34 mouse cellular contexts compared by ENCODE assay signal in genomic region chr11:24133928-24134327, GRCm38 (mm10). TPM values are rescaled to one million over a fixed set of nuclear protein-coding genes. Genes with fewer than 3 reads are reported as not detected.
DNase-seq lines count a peak whose midpoint lies in the region; ATAC-seq and TF ChIP-seq lines count a peak whose summit lies in the region.
"Had no signal": no experiment of that assay in that cellular context is flagged by ENCODE, and none has a peak within 500 bp of the region (broad histone marks: within the 10 kb centered on the region; RNA-seq: fewer than 3 reads in every experiment).

No protein-coding gene starts in this region.

- 64% methylated on average over 5 of the region's 5 CpGs for WGBS in hindbrain, embryonic 16.5 days
- WGBS in hindbrain, embryonic 10.5 days: 84% methylated on average over 5 of the region's 5 CpGs
- WGBS in hindbrain, postnatal 0 days: 73% methylated on average over 5 of the region's 5 CpGs
- 71% methylated on average over 5 of the region's 5 CpGs for WGBS in liver, embryonic 16.5 days (ENCODE audit: insufficient replicate concordance)

- no peak overlapping the region for H3K9ac ChIP-seq in hindbrain, embryonic 16.5 days (ENCODE audit: low read depth, low read length)
- H3K9ac ChIP-seq in MEL (ENCODE audit: control insufficient read depth, low read depth, low read length, poor library complexity, severe bottlenecking): no peak overlapping the region
- no peak overlapping the region for H3K9ac ChIP-seq in hindbrain, postnatal 0 days (replicated peaks; ENCODE audit: low read length)
- no peak overlapping the region for H3K9ac ChIP-seq in liver, embryonic 16.5 days (ENCODE audit: low read depth, low read length)
- H3K9ac ChIP-seq: heart, embryonic 12.5 days; intestine, embryonic 15.5 days; midbrain, embryonic 12.5 days had no signal

- TF ChIP-seq CTCF in MEL (IDR thresholded peaks at IDR 0.05 in 2 of 3, conservative IDR thresholded peaks at IDR 0.05 in 1 of 3; ENCODE audit: control insufficient read depth in 1 of 3, insufficient read depth in 1 of 3, low read depth in 2 of 3, low read length in 3 of 3, poor library complexity in 1 of 3, severe bottlenecking in 1 of 3): no peak
- TF ChIP-seq CTCF in hindbrain, postnatal 0 days (IDR thresholded peaks at IDR 0.05; ENCODE audit: low read depth): no peak

- H3K9me3 ChIP-seq in hindbrain, embryonic 16.5 days (ENCODE audit: control insufficient read depth, low read length): no peaks in the 10 kb centered on the region
- H3K9me3 ChIP-seq in hindbrain, embryonic 10.5 days: no peaks in the 10 kb centered on the region
- no peaks in the 10 kb centered on the region for H3K9me3 ChIP-seq in MEL (replicated peaks; ENCODE audit: insufficient read depth, low read length)
- H3K9me3 ChIP-seq in hindbrain, postnatal 0 days (ENCODE audit: low read length): no peaks in the 10 kb centered on the region
- H3K9me3 ChIP-seq in liver, embryonic 16.5 days (replicated peaks; ENCODE audit: control insufficient read depth, low read length): no peaks in the 10 kb centered on the region
- H3K9me3 ChIP-seq: heart, embryonic 12.5 days; intestine, embryonic 15.5 days; megakaryocyte, embryonic 14.5 days; midbrain, embryonic 12.5 days had no signal

- TF ChIP-seq POLR2A in MEL (IDR thresholded peaks at IDR 0.05; ENCODE audit: control insufficient read depth in 1 of 2, insufficient read depth in 1 of 2, low read depth in 1 of 2, low read length in 2 of 2, poor library complexity in 1 of 2): no peak

- no peak overlapping the region for H3K4me2 ChIP-seq in hindbrain, embryonic 16.5 days (ENCODE audit: low read length)
- H3K4me2 ChIP-seq in hindbrain, postnatal 0 days (ENCODE audit: low read depth, low read length): no peak overlapping the region
- H3K4me2 ChIP-seq in liver, embryonic 16.5 days (ENCODE audit: low read depth, low read length): no peak overlapping the region
- H3K4me2 ChIP-seq: heart, embryonic 12.5 days; intestine, embryonic 15.5 days; midbrain, embryonic 12.5 days had no signal

- H3K27me3 ChIP-seq in hindbrain, embryonic 16.5 days (replicated peaks; ENCODE audit: control insufficient read depth, insufficient read depth, low read length): no peaks in the 10 kb centered on the region
- H3K27me3 ChIP-seq in hindbrain, embryonic 10.5 days (ENCODE audit: insufficient read depth, poor library complexity, severe bottlenecking): no peaks in the 10 kb centered on the region
- no peaks in the 10 kb centered on the region for H3K27me3 ChIP-seq in MEL (ENCODE audit: control insufficient read depth in 1 of 2, insufficient read depth in 2 of 2, low read length in 2 of 2)
- no peaks in the 10 kb centered on the region for H3K27me3 ChIP-seq in hindbrain, postnatal 0 days (ENCODE audit: insufficient read depth, low read length)
- no peaks in the 10 kb centered on the region for H3K27me3 ChIP-seq in liver, embryonic 16.5 days (ENCODE audit: control insufficient read depth, insufficient read depth, low read depth, low read length)
- H3K27me3 ChIP-seq: heart, embryonic 12.5 days; intestine, embryonic 15.5 days; megakaryocyte, embryonic 14.5 days; midbrain, embryonic 12.5 days had no signal

- H3K79me2 ChIP-seq in MEL (ENCODE audit: control insufficient read depth, insufficient read depth, low read length, poor library complexity): peaks cover 77% of the 10 kb centered on the region

- H3K36me3 ChIP-seq in hindbrain, embryonic 16.5 days (ENCODE audit: control insufficient read depth, insufficient read depth, low read length): no peaks in the 10 kb centered on the region
- peaks cover 15% of the 10 kb centered on the region; the same call in 1 of the 2 replicates for H3K36me3 ChIP-seq in hindbrain, embryonic 10.5 days
- peaks cover 33 to 97% of the 10 kb centered on the region in 2 experiments for H3K36me3 ChIP-seq in MEL (ENCODE audit: control insufficient read depth in 1 of 2, insufficient read depth in 2 of 2, low read length in 2 of 2)
- H3K36me3 ChIP-seq in hindbrain, postnatal 0 days (ENCODE audit: insufficient read depth, low read length): no peaks in the 10 kb centered on the region
- H3K36me3 ChIP-seq in liver, embryonic 16.5 days (ENCODE audit: control insufficient read depth, insufficient read depth): no peaks in the 10 kb centered on the region
- H3K36me3 ChIP-seq: heart, embryonic 12.5 days; intestine, embryonic 15.5 days had no signal

- TF ChIP-seq EP300 in MEL (IDR thresholded peaks at IDR 0.05; ENCODE audit: low read depth in 1 of 2, low read length in 2 of 2): 0 out of 4 replicates have a peak, but pooled peaks of 1 of the 2 experiments have one; percentile 12

- peak; percentile 10; the same call in 1 of the 2 replicates for ATAC-seq in hindbrain, embryonic 16.5 days
- peak; percentile 53; the same call in 1 of the 2 replicates for ATAC-seq in hindbrain, postnatal 0 days
- ATAC-seq in liver, embryonic 16.5 days (ENCODE audit: low read depth): no peak
- ATAC-seq in megakaryocyte, adult 5-6 weeks (ENCODE audit: poor library complexity, severe bottlenecking): no peak
- ATAC-seq: activated CD4-positive, CD25-positive, alpha-beta regulatory T cell, adult 4 months; forebrain, embryonic 14.5 days; intestine, embryonic 15.5 days had no signal

- 0 out of 2 replicates have a peak, but pooled peaks cover 2% of the 10 kb centered on the region for H3K4me1 ChIP-seq in hindbrain, embryonic 16.5 days (ENCODE audit: control insufficient read depth, insufficient read depth, low read depth, low read length)
- peaks cover 24% of the 10 kb centered on the region for H3K4me1 ChIP-seq in hindbrain, embryonic 10.5 days (replicated peaks)
- peaks cover 82 to 92% of the 10 kb centered on the region in 2 experiments for H3K4me1 ChIP-seq in MEL (ENCODE audit: control insufficient read depth in 1 of 2, insufficient read depth in 2 of 2, low read length in 2 of 2)
- H3K4me1 ChIP-seq in hindbrain, postnatal 0 days (ENCODE audit: insufficient read depth, low read length): peaks cover 4% of the 10 kb centered on the region; the same call in 1 of the 2 replicates
- H3K4me1 ChIP-seq in liver, embryonic 16.5 days (ENCODE audit: control insufficient read depth, low read depth, low read length): peaks cover 84% of the 10 kb centered on the region

- DNase-seq in hindbrain, embryonic 10.5 days (ENCODE audit: low spot score): no peak
- DNase-seq in MEL (ENCODE audit: low read depth, low spot score): no peak
- no peak for DNase-seq in hindbrain, postnatal 0 days (ENCODE audit: low spot score)
- no peak for DNase-seq in ovary, postnatal 14 days (ENCODE audit: low spot score)
- DNase-seq: adrenal gland, adult 2 months; adrenal gland, postnatal 36 days; B cell, adult 2 months; cerebellum, adult 18-20 months; gastrocnemius, postnatal 36 days; heart, adult 18-20 months; heart, postnatal 10 days; kidney, adult 2 months; kidney, postnatal 4 days; lung, postnatal 36 days; thymus, postnatal 4 days had no signal

- no peak overlapping the region for H3K27ac ChIP-seq in hindbrain, embryonic 16.5 days (ENCODE audit: low read depth, low read length)
- H3K27ac ChIP-seq in hindbrain, embryonic 10.5 days: no peak overlapping the region
- peak overlapping the region; percentile 91 for H3K27ac ChIP-seq in MEL (ENCODE audit: control insufficient read depth, low read depth, low read length)
- no peak overlapping the region for H3K27ac ChIP-seq in hindbrain, postnatal 0 days
- H3K27ac ChIP-seq in liver, embryonic 16.5 days (ENCODE audit: low read length): peak overlapping the region; percentile 61
- H3K27ac ChIP-seq: intestine, embryonic 15.5 days; midbrain, embryonic 12.5 days had no signal

- TF ChIP-seq RAD21 in MEL (IDR thresholded peaks at IDR 0.05; ENCODE audit: low read depth, low read length): no peak

- no peak overlapping the region for H3K4me3 ChIP-seq in hindbrain, embryonic 16.5 days (ENCODE audit: low read length)
- H3K4me3 ChIP-seq in hindbrain, embryonic 10.5 days: no peak overlapping the region
- no peak overlapping the region for H3K4me3 ChIP-seq in MEL (ENCODE audit: control insufficient read depth in 1 of 2, insufficient read depth in 1 of 2, low read depth in 2 of 2, low read length in 2 of 2)
- H3K4me3 ChIP-seq in hindbrain, postnatal 0 days (ENCODE audit: low read length): no peak overlapping the region
- H3K4me3 ChIP-seq in liver, embryonic 16.5 days (ENCODE audit: low read depth, low read length): no peak overlapping the region
- H3K4me3 ChIP-seq: heart, embryonic 12.5 days; intestine, embryonic 15.5 days; megakaryocyte, embryonic 14.5 days; midbrain, embryonic 12.5 days had no signal

TF ChIP-seq in MEL, 35 proteins besides CTCF, POLR2A, EP300 and RAD21:
- TF ChIP-seq JUND (IDR thresholded peaks at IDR 0.05; ENCODE audit: low read depth, low read length): no peak
- no peak for TF ChIP-seq UBTF (IDR thresholded peaks at IDR 0.05; ENCODE audit: borderline replicate concordance, insufficient read depth, low read depth, low read length)
- no peak for TF ChIP-seq TBP (IDR thresholded peaks at IDR 0.05; ENCODE audit: low read depth, low read length)
- TF ChIP-seq HCFC1 (IDR thresholded peaks at IDR 0.05; ENCODE audit: low read depth, low read length): no peak
- no peak for TF ChIP-seq GABPA (IDR thresholded peaks at IDR 0.05; ENCODE audit: low read depth, low read length)

RNA-seq across cellular contexts. Expression of gene Bcl11a, which starts 56.1 kb away (rescaled TPM):
- polyA plus RNA-seq in hindbrain, embryonic 16.5 days (2015; fragmentation: Nextera tagmentation; extraction: Ambion mirVana): 97.9 and 105 TPM in 2 replicates
- 20.7 and 54.9 TPM in 2 replicates for polyA plus RNA-seq in hindbrain, embryonic 10.5 days (2016; fragmentation: Nextera tagmentation; extraction: Ambion mirVana)
- total RNA-seq in MEL (2012; rRNA removed): 37.0 and 43.8 TPM in 2 replicates
- polyA plus RNA-seq in MEL (2012; ENCODE audit: insufficient read depth in 1 of 2, insufficient read length in 2 of 2, low read depth in 1 of 2, low replicate concordance in 2 of 2, missing spikeins in 1 of 2): 100 to 1,000 TPM in 1 of 2 experiments, 10 to 100 TPM in 1; 83.8 to 112 TPM
- total RNA-seq in hindbrain, postnatal 0 days (2014; rRNA removed): 32.2 and 32.3 TPM in 2 replicates
- polyA plus RNA-seq in hindbrain, postnatal 0 days (2015; fragmentation: Nextera tagmentation; extraction: Ambion mirVana): 69.8 and 73.5 TPM in 2 replicates
- 17.7 and 20.9 TPM in 2 replicates for polyA plus RNA-seq in liver, embryonic 16.5 days (2015; fragmentation: Nextera tagmentation; extraction: Ambion mirVana)
- 31.4 and 33.7 TPM in 2 replicates for total RNA-seq in megakaryocyte, adult 5-6 weeks (2015)
- 16.2 and 34.6 TPM in 2 replicates for total RNA-seq in megakaryocyte, adult 5-6 weeks (2017)

RNA-seq across cellular contexts. Expression of gene A830031A19Rik, which starts 59.1 kb away (rescaled TPM):
- 0.21 TPM in 1 of 2 replicates, not detected in the other for polyA plus RNA-seq in hindbrain, embryonic 16.5 days (2015; fragmentation: Nextera tagmentation; extraction: Ambion mirVana)
- polyA plus RNA-seq in hindbrain, embryonic 10.5 days (2016; fragmentation: Nextera tagmentation; extraction: Ambion mirVana): not detected in 2 replicates
- not detected in 2 replicates for total RNA-seq in MEL (2012; rRNA removed)
- polyA plus RNA-seq in MEL (2012; ENCODE audit: insufficient read depth in 1 of 2, insufficient read length in 2 of 2, low read depth in 1 of 2, low replicate concordance in 2 of 2, missing spikeins in 1 of 2): not detected
- total RNA-seq in hindbrain, postnatal 0 days (2014; rRNA removed): not detected in 2 replicates
- polyA plus RNA-seq in hindbrain, postnatal 0 days (2015; fragmentation: Nextera tagmentation; extraction: Ambion mirVana): not detected in 2 replicates
- polyA plus RNA-seq in liver, embryonic 16.5 days (2015; fragmentation: Nextera tagmentation; extraction: Ambion mirVana): not detected in 2 replicates
- not detected in 2 replicates for total RNA-seq in megakaryocyte, adult 5-6 weeks (2015)
- not detected in 2 replicates for total RNA-seq in megakaryocyte, adult 5-6 weeks (2017)
- total RNA-seq: adrenal gland, adult 2 months; adrenal gland, postnatal 36 days; common myeloid progenitor, adult 5-6 weeks; gastrocnemius, adult 18-20 months; gastrocnemius, postnatal 36 days; heart, adult 18-20 months; heart, postnatal 10 days; hematopoietic stem cell, adult 5-6 weeks; liver, adult 2 months; monocyte, adult 5-6 weeks; neutrophil, adult 5-6 weeks had no signal
- polyA plus RNA-seq: activated CD4-positive, CD25-positive, alpha-beta regulatory T cell, adult 4 months; adrenal gland, adult 2 months; heart, embryonic 12.5 days; intestine, embryonic 15.5 days; kidney, adult 2 months; kidney, embryonic 16.5 days; limb, embryonic 11.5 days; liver, adult 2 months; lung, embryonic 16.5 days; midbrain, embryonic 12.5 days; thymus, postnatal 0 days had no signal

Comparison
In these comparisons a context has a peak if more than half of its experiments do, and no peak if none do; other contexts are left out.
1. ATAC-seq: peak in hindbrain, embryonic 16.5 days (single experiment) and hindbrain, postnatal 0 days (single experiment); none in liver, embryonic 16.5 days (single experiment) and megakaryocyte, adult 5-6 weeks (single experiment).
2. H3K27ac ChIP-seq: peak in MEL (single experiment) and liver, embryonic 16.5 days (single experiment); none in hindbrain, embryonic 16.5 days (single experiment), hindbrain, embryonic 10.5 days (single experiment) and hindbrain, postnatal 0 days (single experiment).